Mouse (Mus musculus) liver, postnatal 0 days (tissue): Measurements from ENCODE around the gene 1700020D05Rik.

ENCODE experiments used
- CTCF ChIP-seq: sonication (generic); IDR thresholded peaks from 2 replicates; pipeline ENCODE4 v1.5.1; 2016; ENCODE audit warnings: antibody characterized with exemption, low read depth
- EP300 ChIP-seq: IDR thresholded peaks from 2 replicates; pipeline ENCODE4 v1.6.1; 2016; ENCODE audit warnings: antibody characterized with exemption, low read depth, mild to moderate bottlenecking

- TF ChIP-seq CTCF: no peak
- no peak for TF ChIP-seq EP300
Observed at GRCm38 (mm10) chr19:5495353-5496051, 8.1 kb downstream of the 1700020D05Rik start.
